Mouse (Mus musculus) liver, postnatal 0 days (tissue): ENCODE measurements at regions not wholly inside any gene's neighbourhood (a gene's known extent, or its start where the extent isn't known, plus 50 kb on each side); places are given as distances from the start of the nearest gene placed in this dataset.

ENCODE experiments used
- ATAC-seq: fragments of 200-750 bp; cut with Nextera tagmentation; 2 replicates; pipeline ENCODE4 v1.8.0; 2017; ENCODE audit warnings: mild to moderate bottlenecking, moderate library complexity
- DNase-seq: peaks from one replicate; pipeline ENCODE4 v3.0.0-alpha.2; 2016
- H3K27ac ChIP-seq: fragments of 300-500 bp; sonication (generic); 2 replicates; pipeline ENCODE4 v1.5.1; 2014; ENCODE audit warnings: antibody characterized with exemption, moderate library complexity, mild to moderate bottlenecking, low read depth
- H3K27me3 ChIP-seq: fragments of 300-500 bp; sonication (generic); 2 replicates; pipeline ENCODE4 v1.6.1; 2014; ENCODE audit warnings: low read length, control low read depth, mixed read lengths; ENCODE audit not compliant: insufficient read depth
- H3K36me3 ChIP-seq: fragments of 300-500 bp; sonication (generic); replicated peaks from 2 replicates; pipeline ENCODE4 v1.6.1; 2014; ENCODE audit warnings: mild to moderate bottlenecking, control low read depth, low read length, moderate library complexity, mixed read lengths; ENCODE audit not compliant: insufficient read depth
- H3K4me1 ChIP-seq: fragments of 300-500 bp; sonication (generic); 2 replicates; pipeline ENCODE4 v1.6.1; 2014; ENCODE audit warnings: antibody characterized with exemption, mild to moderate bottlenecking, control low read depth; ENCODE audit not compliant: insufficient read depth
- H3K4me2 ChIP-seq: fragments of 300-500 bp; sonication (generic); 2 replicates; pipeline ENCODE4 v1.6.1; 2014; ENCODE audit warnings: low read depth, mild to moderate bottlenecking, low read length, moderate library complexity, mixed read lengths
- H3K4me3 ChIP-seq: fragments of 300-500 bp; sonication (generic); 2 replicates; pipeline ENCODE4 v1.5.1; 2014; ENCODE audit warnings: low read depth, low read length
- H3K9ac ChIP-seq: fragments of 300-500 bp; sonication (generic); replicated peaks from 2 replicates; pipeline ENCODE4 v1.6.1; 2014; ENCODE audit warnings: mild to moderate bottlenecking, moderate library complexity
- H3K9me3 ChIP-seq: fragments of 300-500 bp; sonication (generic); 2 replicates; pipeline ENCODE4 v1.6.1; 2016; ENCODE audit warnings: mild to moderate bottlenecking, control low read depth, low read length, mixed read lengths
- CTCF ChIP-seq: sonication (generic); IDR thresholded peaks from 2 replicates; pipeline ENCODE4 v1.5.1; 2016; ENCODE audit warnings: antibody characterized with exemption, low read depth
- EP300 ChIP-seq: IDR thresholded peaks from 2 replicates; pipeline ENCODE4 v1.6.1; 2016; ENCODE audit warnings: antibody characterized with exemption, low read depth, mild to moderate bottlenecking
- WGBS: fragments of 180-500 bp; shearing (Covaris S2); extraction: QIAGEN DNeasy Blood & Tissue Kit; methylation state at CpG from one replicate; pipeline ENCODE4 v1.1.7; 2014; ENCODE audit not compliant: insufficient replicate concordance; 5-methylcytosine and 5-hydroxymethylcytosine counted together

DNA sequence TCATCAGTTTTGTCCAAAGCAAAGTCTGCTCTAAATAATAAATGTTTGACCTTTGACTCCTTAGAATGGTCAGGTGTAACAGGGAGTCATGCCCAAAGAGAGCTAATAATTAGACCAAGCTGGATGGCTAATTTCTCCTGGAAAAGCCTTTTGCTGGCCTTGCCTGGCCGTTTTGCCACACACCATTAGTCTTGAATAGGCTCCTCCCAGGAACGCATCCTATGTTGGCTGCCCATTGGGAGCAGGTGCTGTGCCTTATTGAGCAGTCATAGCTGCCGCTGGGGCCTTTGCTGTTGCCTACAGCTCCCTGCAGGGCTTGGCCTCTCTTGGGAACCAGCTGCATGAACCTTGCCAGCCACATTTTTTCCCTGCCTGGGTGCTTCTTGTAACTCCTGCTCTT is 65.1 kb upstream of the Rgmb start:
- 66% methylated on average over 3 of the region's 3 CpGs for WGBS

DNA sequence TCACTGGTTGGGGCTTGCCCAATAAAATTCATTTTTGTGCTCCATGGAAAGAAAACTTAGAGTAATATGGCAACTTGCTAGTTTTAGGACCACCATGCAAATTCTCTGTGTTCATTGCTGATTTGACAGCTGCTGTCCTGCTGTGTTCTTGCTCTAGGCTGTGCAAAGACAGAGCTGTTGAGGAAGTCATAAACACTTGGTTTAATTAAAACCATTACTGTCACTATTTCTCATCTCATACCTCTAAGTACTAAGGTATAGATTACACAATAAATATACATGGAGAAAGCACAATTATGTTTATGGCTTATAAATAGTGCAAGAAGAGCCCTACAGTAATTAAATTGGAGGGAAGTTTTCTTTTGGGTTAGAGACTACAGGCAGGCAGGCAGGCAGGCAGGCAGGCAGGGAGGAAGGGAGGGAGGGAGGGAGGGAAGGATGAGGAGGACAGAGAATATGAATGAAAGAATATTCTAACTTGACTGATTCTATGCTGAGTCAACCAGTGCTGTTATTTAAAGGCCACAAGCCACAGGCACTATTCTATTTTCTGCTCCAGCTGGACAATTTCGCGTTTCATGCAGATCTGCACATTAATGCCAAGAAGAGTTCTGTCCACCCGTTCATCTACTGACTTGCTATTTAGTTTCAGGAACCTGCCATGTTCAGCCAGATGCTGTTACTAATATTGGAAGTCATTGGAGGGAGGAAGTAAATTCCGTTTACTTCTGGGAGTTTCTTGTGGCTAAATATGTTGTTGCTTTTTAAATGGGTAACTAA is 61.2 kb upstream of the Rgmb start:
- Histone ChIP-seq H3K36me3 (no peaks in the 10 kb centered on the region), H3K4me2 (no peak overlapping the region), H3K4me1 (no peaks in the 10 kb centered on the region), H3K9ac (no peak overlapping the region), H3K27me3 (no peaks in the 10 kb centered on the region), H3K9me3 (no peaks in the 10 kb centered on the region), H3K4me3 (no peak overlapping the region), H3K27ac (no peak overlapping the region)
- ATAC-seq = no peak
- WGBS = 64% methylated on average over 4 of the region's 4 CpGs
- TF ChIP-seq EP300 (no peak), CTCF (no peak)
- no peak for DNase-seq

More for the DNA sequence above, 65.1 kb upstream of the Rgmb start:
- no peaks in the 10 kb centered on the region for H3K27me3 ChIP-seq
- ATAC-seq (no peak), DNase-seq (no peak)
- H3K27ac ChIP-seq = no peak overlapping the region
- no peak overlapping the region for H3K4me3 ChIP-seq
- no peak overlapping the region for H3K9ac ChIP-seq
- TF ChIP-seq EP300 = no peak
- TF ChIP-seq CTCF = no peak
- H3K4me1 ChIP-seq = no peaks in the 10 kb centered on the region
- no peak overlapping the region for H3K4me2 ChIP-seq
- no peaks in the 10 kb centered on the region for H3K36me3 ChIP-seq
- no peaks in the 10 kb centered on the region for H3K9me3 ChIP-seq

DNA sequence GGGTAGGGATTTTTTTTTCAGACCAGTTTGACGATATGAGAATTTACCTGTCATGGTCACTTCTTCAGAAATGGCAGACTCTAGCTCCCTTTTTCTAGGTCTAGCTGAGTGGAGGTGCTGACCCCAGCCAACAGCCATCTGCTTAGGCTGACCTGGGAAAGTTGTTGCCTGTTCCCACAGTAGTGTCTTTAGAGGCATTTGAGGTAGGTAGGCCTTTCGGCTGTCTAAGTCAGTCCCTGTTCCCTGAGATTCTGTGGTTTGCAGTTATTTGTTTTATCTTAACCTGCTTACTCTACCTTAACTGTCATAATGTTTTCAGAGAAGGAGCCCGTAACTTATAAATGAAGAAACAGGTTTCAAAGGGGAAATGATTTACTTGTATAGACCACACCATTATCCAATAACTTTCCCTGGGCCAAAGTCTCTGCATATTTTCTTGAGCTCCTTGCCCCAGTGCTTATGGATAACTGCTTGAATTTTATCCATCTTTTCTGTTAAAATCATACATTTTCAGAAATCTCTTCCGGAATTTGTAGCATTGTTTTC is 59.8 kb upstream of the Rgmb start:
- Histone ChIP-seq H3K36me3 (no peaks in the 10 kb centered on the region), H3K9ac (no peak overlapping the region), H3K4me3 (no peak overlapping the region), H3K4me1 (no peaks in the 10 kb centered on the region), H3K4me2 (no peak overlapping the region), H3K27me3 (no peaks in the 10 kb centered on the region), H3K27ac (no peak overlapping the region), H3K9me3 (no peaks in the 10 kb centered on the region)
- DNase-seq (no peak), ATAC-seq (no peak)
- TF ChIP-seq EP300 = no peak
- TF ChIP-seq CTCF = no peak
- WGBS = 73% methylated on average over 4 of the region's 4 CpGs

DNA sequence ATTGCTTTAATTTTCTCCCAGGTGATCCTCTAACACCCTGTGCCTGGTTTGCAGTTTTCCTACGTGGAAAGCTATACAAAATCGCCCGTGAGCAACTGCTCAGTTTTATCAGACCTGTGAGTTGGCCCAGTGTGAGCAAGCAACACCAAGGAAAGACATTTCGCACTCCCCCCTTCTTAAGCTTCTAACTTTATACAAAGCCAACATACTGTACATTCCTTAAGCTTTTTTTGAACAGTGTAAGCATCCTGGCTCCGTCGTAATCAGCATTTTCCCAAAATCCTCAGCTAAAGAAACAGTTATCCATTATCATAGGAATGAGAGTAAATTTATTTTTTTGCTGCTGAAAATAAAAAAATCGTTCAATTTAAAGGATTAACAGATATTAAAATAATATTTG is 52.0 kb upstream of the Rgmb start:
- DNase-seq = no peak
- Histone ChIP-seq H3K9me3 (no peaks in the 10 kb centered on the region), H3K27ac (no peak overlapping the region), H3K27me3 (no peaks in the 10 kb centered on the region), H3K4me3 (no peak overlapping the region), H3K4me1 (no peaks in the 10 kb centered on the region), H3K9ac (no peak overlapping the region), H3K36me3 (no peaks in the 10 kb centered on the region), H3K4me2 (no peak overlapping the region)
- TF ChIP-seq CTCF (no peak), EP300 (no peak)
- 64% methylated on average over 7 of the region's 7 CpGs for WGBS
- no peak for ATAC-seq

DNA sequence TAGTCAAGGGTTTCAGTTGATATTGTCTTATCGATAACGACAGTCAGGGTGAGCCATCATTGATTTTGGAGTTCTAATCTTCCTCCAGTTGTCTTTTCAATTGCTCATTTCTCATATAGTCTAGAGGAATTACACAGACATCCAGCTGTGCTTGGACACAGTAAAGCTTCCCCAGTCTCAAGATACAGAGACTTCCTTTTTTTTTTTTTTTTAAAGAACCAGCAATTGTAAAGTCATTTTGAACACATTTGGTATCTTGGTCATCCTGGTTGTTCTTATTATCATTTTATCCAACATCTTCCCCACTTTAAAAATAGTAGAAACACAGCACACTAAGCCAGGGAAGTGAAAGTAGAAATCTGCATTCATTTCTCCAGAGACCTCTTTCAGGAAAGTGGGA is 51.4 kb upstream of the Rgmb start:
- WGBS = 81% methylated on average over 2 of the region's 2 CpGs
- Histone ChIP-seq H3K27ac (no peak overlapping the region), H3K4me2 (no peak overlapping the region), H3K9me3 (no peaks in the 10 kb centered on the region), H3K4me1 (no peaks in the 10 kb centered on the region), H3K9ac (no peak overlapping the region), H3K4me3 (no peak overlapping the region), H3K27me3 (no peaks in the 10 kb centered on the region), H3K36me3 (no peaks in the 10 kb centered on the region)
- DNase-seq (no peak), ATAC-seq (no peak)
- TF ChIP-seq EP300 (no peak), CTCF (no peak)
